Mouse (Mus musculus): Measurements from ENCODE around the gene Etv6.

Etv6 gene

DNA sequence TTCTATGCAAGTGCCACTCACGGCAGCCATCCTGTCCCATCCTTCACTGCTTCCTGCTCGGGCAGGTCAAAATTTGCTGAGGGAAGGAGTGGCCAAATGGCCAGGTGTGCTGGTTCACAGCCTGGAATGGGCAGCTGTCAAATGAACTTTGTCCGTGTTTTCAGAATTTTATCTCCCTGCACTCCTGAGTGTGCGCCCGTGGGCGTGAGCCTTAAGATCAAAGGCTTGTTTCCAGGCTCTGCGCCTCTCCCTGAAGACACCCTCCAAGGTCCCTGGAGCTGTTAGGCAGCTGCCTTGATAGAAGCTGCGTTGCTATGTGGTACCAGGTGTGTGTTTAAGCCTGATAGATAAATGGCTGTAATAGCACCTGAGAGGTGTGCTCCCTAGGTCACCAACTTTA, 76.1 kb downstream of the Etv6 start:
- DNase-seq (ENCODE audit: low spot score in 2 of 2), result no peak

DNA sequence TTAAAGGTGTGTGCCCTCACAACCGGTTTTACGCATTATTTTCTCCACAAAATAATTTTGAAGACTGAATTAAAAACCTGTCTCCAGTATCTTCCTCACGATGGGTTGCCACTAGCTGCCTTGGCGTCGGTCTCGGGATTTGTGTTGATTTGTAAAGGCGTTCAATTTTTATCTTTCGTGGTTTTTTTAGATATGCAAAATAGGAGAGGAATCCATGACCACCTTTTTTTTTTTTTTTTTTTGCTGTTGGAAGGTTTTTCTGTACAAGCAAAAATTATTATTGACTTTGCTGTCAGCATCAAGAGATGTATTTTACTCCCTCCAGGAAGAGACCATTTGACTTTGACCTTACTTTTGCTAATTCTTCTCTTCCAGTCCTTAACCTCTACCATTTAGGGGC, 77.3 kb downstream of the Etv6 start:
- no peak for DNase-seq (ENCODE audit: low spot score in 2 of 2)

DNA sequence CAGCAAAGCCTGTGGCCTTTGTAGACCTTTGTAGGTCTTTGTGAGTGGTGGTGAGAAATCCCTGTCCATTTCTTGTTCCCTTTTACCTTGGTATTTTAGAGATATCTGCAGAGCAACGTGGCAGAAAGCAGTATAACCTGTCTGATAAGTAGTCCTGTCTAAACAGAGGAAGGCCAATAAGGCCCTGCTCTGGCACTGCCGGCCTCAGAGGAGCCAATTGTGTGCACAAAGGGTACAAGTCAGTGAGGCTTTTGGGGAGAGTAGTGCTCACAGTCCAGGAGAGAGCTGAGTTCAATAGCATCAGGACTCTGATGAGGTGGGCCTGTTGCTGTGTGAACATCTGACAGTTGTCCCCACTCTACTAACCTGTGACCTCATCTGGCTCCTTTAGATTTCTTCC, 77.7 kb downstream of the Etv6 start:
- DNase-seq (ENCODE audit: low spot score in 2 of 2), result no peak

DNA sequence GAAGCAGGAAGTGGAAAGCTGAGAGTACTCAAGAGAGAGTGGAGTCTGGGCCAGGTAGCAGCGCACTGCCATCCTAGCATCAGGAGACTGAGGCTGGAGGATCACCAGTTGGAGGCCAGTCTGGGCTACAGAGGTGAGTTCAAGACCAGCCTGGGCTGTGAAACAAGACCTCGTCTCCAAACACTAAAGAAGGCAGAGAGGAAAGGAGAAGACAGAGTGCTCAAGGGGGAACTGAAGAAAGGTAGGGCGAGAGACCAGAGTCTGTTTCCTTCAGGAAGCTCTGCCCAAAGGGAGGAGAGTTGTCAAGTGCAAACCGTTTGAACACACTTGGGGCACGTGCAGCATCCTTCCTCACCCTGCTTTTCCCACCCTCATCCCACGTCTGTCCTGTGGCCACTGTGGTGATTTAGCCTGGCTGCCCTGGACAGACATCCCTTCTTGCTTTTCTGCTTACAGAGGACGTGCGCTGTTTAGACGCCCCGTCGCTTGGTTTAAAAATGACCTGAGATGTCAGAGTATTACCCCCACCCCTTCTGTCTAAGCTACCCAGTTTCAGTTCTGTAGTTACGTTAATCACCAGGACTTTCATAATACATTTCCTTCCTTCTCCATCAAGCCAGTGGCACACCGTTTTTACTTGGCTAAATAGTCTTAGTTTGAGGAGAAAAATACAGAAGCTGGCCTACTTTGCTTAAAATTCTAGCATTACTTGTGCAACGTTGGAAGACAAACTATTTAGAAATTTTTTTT, 79.9 kb downstream of the Etv6 start:
- DNase-seq (ENCODE audit: low spot score in 2 of 2), result no peak

DNA sequence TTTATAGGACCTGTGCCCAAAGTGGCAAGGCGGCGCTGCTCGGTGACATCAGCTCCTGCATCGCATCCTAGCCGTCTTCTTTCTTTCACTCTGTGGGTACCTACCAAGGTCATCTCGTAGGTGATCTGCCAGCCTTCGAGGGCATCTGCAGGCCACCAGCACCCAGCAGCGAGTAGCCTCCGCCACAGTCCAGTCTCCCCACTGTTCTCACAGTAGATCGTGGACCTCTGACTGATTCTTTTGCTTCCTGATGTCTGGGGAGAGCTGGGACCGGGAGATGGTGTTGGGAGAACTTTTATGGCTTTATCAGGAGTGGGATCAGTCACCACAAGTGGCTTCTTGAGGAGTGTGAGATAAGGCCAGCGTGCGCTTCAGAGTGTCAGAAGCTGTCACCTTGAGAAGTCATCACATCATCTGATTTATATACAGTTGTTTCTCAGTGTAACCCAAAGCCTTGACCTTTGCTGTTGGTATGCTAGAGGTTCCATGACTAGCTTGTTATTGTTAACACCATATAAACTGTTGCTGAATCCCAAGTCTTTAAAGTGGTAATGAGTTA, 82.0 kb downstream of the Etv6 start:
- no peak for DNase-seq (ENCODE audit: low spot score in 2 of 2)

DNA sequence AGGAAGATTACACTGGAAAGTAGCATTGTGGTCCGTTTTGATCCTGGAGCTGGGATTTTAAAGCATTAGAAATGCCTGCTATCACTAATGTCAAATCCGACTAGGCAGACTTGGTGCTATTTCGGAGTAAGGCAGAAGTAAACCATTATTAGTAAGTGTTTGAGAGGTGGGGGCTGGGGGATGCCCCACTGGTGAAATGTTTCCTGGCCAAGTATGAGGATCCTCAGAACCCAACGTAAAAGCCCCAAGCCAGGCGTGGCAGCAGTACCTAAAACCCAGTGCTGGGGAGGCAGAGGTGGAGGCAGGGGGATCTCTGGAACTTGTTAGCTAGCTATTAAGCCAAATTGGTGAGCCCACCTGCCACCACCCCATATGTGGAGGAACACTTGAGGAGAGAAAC, 83.0 kb downstream of the Etv6 start:
- DNase-seq (ENCODE audit: low spot score in 2 of 2), result no peak

DNA sequence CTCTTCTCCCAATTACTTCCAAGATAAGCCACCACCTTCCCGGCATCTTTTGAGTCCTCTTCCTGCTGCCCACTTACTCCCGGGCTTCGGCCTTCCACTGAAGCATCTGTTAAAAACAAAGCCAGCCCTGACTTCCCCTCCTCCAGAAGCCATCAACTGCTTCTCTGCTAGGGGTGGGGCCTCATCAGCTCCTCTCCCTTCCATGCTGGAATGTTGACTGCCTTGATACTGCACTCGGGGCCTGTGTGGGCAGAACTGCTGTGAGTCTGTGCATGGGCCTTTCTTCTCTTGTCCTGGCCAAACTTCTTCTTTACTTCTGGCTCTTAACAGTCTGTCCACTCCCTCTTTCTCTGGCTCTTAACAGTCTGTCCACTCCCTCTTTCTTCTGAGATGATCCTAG, 83.6 kb downstream of the Etv6 start:
- no peak for DNase-seq (ENCODE audit: low spot score in 2 of 2)

DNA sequence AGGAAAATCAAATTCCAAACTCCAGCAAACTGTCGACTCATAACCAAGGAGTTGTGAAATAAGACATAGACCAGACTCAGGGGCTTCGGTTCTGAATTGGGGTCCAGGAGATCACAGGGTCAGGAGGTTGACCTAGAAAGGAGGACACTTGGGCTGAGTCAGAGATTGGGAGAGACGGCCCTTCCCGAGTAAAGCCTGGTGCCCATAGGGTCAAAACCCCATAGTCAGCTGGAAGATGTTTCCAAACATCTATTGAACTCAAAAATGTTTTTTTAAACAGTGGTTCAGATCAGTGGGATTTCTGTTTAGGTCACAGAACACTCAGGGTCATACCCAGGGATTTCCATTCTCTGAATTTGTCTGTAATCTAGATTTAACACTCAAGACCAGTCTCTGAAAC, 84.7 kb downstream of the Etv6 start:
- no peak for DNase-seq (ENCODE audit: low spot score in 2 of 2)

DNA sequence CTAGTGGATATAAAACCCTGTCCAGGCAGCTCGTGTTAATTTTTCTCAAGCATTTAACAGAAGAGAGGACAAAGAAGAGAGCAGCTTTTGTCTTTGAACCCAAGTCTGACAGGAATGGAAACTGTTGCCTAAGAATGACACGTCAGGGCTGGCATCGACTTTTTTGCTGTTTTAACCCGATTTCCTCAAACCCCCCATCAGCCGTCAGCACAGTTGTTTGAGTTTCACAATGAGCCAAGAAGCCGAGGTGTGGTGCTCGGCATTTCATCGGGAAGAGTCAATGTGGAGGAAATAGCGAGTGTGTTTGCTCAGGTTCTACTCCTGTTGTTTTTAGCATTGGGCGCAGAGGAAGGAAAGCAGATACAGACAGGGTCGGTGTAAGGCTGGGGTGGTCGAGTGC, 85.2 kb downstream of the Etv6 start:
- DNase-seq (ENCODE audit: low spot score in 2 of 2), result no peak

DNA sequence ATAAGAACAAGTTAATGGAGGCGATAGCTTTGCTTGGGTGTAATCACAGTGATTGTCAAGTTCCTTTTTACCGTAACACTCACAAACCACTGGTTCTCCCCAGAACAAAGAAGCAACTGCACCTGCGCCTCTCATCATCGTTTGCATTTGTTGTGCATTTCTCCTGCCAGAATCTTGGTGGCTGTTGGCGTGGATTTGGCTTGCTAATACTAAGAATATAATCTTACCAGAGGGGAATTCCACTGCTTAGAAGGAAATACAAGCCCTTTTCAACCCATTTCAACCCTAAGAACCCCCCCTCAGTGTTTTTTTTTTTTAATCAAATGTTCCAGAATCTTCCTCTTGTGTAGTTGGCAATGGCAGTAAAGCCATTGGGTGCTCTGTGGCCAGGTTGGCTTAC, 87.4 kb downstream of the Etv6 start:
- no peak for DNase-seq (ENCODE audit: low spot score in 2 of 2)

DNA sequence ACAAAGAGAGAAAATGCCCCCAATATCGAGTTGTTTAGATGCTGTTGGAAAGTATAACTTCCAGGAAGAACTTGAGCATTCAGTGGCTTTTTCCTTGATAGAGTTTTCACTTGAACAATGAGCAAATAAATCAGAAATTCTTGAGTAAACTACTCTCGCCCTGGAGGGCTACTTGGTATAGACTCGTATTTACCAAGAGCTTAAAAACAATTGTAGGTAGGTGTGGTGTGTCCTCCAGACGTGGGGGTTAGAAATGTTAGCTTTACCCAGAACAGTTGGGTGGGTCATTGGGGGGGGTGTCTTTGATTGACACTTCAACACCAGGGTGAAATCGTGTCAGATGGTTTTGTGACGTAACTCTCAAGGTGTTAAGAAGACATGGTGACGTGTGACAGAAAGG, 88.0 kb downstream of the Etv6 start:
- no peak for DNase-seq (ENCODE audit: low spot score in 2 of 2)

DNA sequence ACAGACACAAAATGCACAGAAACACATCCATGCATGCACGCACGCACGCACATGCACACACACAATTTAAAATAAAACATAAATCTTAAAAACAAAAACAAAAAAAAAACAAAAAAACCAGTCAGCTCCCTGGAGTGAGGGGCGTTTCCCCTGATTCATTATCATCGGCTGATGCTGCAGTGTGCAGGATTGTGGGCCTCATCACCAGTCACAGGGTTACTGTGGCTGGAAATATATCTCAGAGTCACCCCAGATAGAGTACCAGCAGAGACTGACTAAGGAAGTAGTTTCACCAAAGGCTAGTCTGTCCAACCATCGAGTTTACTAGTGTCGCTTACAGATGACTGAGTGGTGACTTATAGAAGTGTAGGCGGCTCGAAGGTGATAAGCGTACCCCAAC, 88.8 kb downstream of the Etv6 start:
- DNase-seq (ENCODE audit: low spot score in 2 of 2), result no peak

DNA sequence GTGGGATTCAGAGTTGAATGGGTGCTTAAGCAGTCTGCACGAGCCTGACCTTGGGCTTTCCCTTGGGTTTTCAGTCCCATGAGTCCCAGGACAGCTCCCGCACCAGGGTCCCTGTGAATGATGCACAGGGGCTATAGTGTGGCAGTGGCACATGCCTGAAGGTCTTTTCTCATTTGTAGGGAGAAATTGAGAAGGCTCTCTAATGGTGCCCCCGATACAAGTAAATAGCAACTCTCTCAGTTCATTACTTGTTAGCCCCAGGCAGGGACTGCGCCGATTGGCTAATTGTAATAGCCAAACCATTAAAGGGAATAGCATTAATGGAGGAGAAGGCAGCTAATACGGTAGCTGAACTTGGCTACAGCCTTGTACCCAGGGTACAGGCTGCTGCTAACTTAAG, 92.5 kb downstream of the Etv6 start:
- DNase-seq (ENCODE audit: low spot score in 2 of 2), result no peak

DNA sequence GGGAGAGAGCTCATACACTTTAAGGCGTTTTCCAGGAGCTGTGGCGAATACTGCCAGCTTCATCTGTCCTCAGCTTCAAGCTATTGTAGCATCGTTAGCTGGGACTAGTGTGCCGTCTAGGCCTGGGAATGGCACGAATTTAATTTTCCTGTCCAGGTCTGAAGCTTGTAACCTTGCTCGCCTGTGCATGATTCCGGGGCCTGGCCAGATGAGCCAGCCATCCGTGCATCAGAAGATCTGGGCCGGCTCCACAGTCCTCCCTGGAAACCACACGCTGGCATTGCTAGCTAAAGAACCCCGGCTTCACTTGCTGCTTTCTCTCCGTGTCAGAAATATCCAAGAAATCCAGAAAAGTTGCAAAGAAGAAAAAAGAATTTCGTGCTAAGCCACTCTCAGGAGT, 93.1 kb downstream of the Etv6 start:
- no peak for DNase-seq (ENCODE audit: low spot score in 2 of 2)

DNA sequence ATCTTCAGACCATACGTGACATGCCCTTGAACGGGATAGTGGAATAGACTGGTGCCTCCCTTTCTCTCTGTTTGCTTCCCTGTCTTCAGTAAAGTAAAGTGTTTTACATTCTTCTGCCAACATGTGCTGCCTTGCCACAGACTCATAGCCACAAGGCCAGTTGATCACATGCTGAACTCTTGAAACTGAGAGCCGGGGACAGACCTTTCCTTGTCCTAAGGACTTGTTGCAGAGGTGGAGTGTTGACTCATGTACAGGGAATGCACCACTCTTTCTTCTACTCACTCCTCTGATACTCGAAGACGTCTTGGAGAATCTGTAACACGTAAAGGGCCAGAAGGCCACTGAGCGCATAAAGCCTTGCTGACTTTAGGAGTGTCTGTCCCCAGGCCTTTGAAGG, 94.3 kb downstream of the Etv6 start:
- no peak for DNase-seq (ENCODE audit: low spot score in 2 of 2)

DNA sequence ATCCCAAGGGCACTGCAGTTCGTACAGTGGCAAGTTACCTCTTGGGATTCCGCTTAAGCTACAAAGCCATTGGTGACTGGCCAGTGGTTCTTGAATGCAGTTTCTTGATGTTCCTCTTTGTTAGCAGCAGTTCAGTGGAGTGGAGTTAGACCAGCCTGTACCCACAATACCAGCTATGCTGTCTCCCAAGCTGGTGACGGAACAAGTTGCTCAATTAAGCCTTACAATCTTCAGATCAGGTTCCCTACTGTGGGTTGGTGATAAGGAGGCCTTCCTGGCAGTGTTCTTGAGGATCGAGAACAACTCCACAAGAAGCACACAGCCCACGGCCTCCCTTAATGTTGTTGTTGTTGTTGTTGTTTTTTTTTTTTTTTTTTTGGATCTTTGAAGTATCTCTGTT, 95.3 kb downstream of the Etv6 start:
- DNase-seq (ENCODE audit: low spot score in 2 of 2), result no peak

DNA sequence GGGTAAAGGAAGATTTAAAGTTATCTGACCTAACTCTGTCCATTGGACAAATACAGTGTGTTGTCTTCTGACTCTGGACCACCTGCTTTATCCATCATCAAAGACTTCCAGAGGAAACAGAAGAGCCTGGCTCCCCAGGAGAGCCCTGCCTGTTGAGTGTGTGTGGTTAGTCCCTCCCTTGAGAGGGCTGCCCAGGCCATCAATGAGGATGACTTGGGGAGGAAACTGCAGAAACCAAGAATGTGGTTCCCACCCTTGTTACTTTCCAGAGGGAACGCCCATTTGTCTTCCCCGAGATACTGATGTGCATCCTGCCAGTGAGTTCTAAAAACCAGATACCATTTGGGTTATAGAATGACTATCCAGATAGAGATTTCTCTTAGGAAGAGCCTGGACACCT, 96.1 kb downstream of the Etv6 start:
- DNase-seq (ENCODE audit: low spot score in 2 of 2), result no peak

DNA sequence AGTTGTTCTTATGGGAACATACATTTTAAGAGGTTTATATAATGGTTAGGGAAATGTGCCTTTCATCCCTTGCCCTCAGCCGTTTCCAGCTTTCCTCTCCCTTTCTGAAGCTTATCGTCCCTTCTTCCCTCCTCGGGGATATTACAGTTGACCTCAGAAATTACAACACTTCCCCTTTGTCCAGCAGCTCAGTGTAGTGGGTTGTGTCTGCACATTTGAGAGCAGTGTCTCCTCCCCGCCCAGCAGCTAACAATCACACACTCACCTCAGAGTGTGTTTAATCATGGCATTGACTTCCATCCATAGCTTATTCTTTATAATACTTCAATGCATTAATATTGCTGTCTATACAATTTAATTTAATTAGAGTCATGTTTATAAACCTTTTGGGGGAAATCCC, 98.3 kb downstream of the Etv6 start:
- DNase-seq (ENCODE audit: low spot score in 2 of 2), result no peak

DNA sequence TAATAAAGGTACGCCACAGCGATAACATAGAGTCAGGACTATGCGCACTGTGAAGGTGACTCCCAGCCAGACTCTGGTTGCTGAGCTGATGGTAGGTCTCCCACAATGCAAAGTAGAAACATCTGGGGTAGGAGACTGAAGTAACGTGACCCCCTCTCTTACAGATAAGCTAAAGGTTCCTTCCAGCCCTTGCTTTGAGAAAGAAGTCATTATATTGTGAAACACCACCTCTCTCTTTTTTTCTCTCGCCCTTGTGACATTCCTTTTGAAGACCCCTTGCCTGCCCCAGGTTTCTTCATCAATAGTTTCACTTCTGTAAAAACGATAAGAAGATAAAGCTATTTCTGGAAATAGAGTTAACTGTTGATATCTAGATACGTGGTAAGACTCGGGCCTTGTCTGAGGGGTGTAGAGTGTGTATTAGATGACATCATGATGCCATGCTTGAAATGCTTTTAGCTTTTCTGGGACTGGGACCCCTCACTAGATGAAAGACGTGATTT, 99.4 kb downstream of the Etv6 start:
- no peak for DNase-seq (ENCODE audit: low spot score in 2 of 2)

DNA sequence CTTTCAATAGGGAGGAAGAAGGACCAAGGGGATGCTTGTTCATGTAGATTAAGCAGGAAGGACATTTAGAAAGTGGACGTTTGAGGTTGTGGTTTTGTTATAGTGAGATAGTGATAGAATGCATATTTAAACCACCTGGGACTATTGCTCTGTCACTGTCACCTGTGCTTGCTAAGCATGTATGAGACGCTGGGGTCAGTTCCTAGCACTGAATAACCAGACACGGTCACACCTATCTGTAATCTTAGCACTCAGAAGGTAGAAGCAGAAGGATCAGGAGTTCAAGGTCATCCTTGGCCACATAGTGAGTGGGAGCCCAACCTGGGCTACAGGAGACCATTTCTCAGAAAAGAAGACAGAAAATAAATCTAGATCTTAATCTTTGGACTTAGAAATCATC, 100.8 kb downstream of the Etv6 start:
- DNase-seq (ENCODE audit: low spot score in 2 of 2), result no peak

DNA sequence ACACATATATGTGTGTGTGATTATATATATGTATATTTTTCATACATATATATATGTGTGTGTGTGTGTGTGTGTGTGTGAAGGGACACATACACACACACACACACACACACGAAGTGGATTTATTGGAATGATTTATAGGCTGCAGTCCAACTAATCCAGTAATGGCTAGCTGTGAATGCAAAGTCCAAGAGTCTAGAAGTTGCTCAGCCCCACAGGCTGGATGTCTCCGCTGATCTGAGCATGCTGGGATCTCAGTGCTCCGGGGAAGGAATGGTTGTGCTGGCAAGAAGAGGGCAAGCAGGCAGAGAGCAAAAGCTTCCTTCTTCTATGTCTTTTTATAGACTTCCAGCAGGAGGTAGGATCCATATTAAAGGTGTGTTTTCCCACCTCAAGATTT, 103.9 kb downstream of the Etv6 start:
- DNase-seq (ENCODE audit: low spot score in 2 of 2), result no peak

DNA sequence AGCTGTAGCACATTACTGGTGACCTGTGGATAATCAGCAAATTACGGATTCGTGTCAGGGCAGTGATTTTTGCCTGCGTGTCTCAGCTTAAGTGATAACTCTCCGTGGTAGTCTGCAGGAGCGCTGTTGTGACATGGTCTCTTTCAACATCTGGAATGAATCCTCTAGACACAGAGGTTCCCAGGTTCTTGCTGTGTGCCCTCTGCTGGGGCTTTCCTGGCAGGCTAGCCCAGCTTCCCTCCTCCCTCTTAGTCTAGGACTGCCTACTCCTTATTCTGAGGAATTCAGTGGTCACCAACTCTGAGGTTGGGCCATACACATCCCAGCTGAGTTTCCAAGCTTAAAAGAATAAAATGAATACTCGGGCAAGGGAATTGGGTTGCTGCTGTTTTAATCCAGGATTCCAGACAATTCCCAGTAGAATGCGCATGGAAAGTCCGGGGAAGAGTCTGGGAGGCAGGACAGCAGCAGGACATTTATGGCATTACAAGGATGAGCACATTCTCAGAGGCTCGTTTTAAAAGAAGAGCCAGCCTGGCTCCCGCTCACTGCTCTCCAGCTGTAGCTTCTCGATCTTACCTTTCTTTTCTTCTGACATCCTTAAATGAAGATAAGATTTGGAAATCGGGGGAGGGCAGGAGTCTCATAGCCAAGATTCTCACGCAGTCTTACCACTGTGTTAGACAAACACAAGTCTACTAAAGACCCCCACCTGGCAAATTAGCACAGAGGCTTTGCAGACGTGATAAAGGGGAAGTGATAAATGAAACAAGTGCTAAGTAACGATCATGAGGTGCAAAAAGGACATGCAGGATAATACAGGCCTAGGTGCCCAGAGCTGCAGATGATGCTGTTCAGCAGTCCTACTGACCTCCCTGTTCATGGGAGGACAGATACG, 105.5 kb downstream of the Etv6 start:
- DNase-seq (ENCODE audit: low spot score in 2 of 2), result no peak

DNA sequence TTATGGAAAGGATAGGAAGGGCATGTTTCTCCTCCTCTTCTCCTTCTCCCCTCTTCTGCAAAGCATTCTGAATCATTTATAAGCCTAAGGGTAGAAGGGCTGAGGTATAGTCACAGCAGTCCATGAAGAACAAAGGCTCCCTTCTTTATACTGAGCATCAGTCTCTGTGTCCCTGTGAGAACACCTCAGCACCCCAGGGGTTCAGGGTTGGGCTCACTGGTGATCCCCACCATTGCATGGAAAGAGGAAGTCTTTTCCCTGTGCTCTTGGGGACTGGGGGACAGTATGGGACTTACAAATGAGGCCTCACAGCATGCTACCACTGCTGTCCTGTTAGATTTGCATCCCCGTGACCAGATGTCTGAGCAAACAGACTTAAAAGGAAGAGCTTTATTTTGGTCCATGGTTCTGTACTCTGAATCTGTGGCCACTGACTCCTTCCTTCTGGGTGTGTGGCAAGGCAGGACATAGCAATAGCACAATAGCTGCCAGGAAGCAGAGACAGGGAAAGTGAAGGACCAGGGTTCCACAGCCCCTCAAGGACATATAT, 106.2 kb downstream of the Etv6 start:
- no peak for DNase-seq (ENCODE audit: low spot score in 2 of 2)
